Mouse (Mus musculus): Measurements from ENCODE around the gene S100a14. TPM values are rescaled to one million over a fixed set of nuclear protein-coding genes. Genes with fewer than 3 reads are reported as not detected.

Gene S100a14
- polyA plus RNA-seq, 1 experiment from 2014 or later, result 7.3 TPM

- peak overlapping the region; percentile 64 for H3K4me3 ChIP-seq (ENCODE audit: low read length)
- ATAC-seq (replicated peaks; ENCODE audit: extremely low read depth, insufficient read depth, low FRiP score), result peak; percentile 81
- H3K27ac ChIP-seq (ENCODE audit: low read length), result peak overlapping the region; percentile 87
- H3K4me1 ChIP-seq (ENCODE audit: control insufficient read depth, insufficient read depth, low read length), result peaks cover 22% of the 10 kb centered on the region
- H3K9me3 ChIP-seq (replicated peaks; ENCODE audit: control insufficient read depth, low read length), result no peaks in the 10 kb centered on the region
- WGBS, result 0% methylated on average over 10 of the region's 10 CpGs
- H3K27me3 ChIP-seq (ENCODE audit: control insufficient read depth, insufficient read depth, low read length), result no peaks in the 10 kb centered on the region
- H3K9ac ChIP-seq (ENCODE audit: low read length), result peak overlapping the region; percentile 73
- peaks cover 6% of the 10 kb centered on the region for H3K36me3 ChIP-seq (ENCODE audit: control insufficient read depth, insufficient read depth)
- H3K4me2 ChIP-seq (ENCODE audit: low read depth, low read length), result peak overlapping the region; percentile 89
These were observed 12.0 kb upstream of the S100a14 start for GRCm38 (mm10) chr3:90514691-90515090.

- 26% methylated on average over 1 of the region's 1 CpGs for WGBS
- peaks cover 20% of the 10 kb centered on the region for H3K4me1 ChIP-seq (ENCODE audit: control insufficient read depth, insufficient read depth, low read length)
- H3K27ac ChIP-seq (ENCODE audit: low read length), result peak overlapping the region; percentile 87
- H3K4me2 ChIP-seq (ENCODE audit: low read depth, low read length), result peak overlapping the region; percentile 89
- peak overlapping the region; percentile 73 for H3K9ac ChIP-seq (ENCODE audit: low read length)
- H3K36me3 ChIP-seq (ENCODE audit: control insufficient read depth, insufficient read depth), result peaks cover 6% of the 10 kb centered on the region
- no peak for ATAC-seq (replicated peaks; ENCODE audit: extremely low read depth, insufficient read depth, low FRiP score)
- no peaks in the 10 kb centered on the region for H3K9me3 ChIP-seq (replicated peaks; ENCODE audit: control insufficient read depth, low read length)
- H3K27me3 ChIP-seq (ENCODE audit: control insufficient read depth, insufficient read depth, low read length), result no peaks in the 10 kb centered on the region
- H3K4me3 ChIP-seq (ENCODE audit: low read length), result peak overlapping the region; percentile 64
These were observed 11.4 kb upstream of the S100a14 start for GRCm38 (mm10) chr3:90515242-90515641.

GRCm38 (mm10) chr3:90515789-90516188, 10.9 kb upstream of the S100a14 start:
- Histone ChIP-seq H3K36me3 (ENCODE audit: control insufficient read depth, insufficient read depth) (peaks cover 5% of the 10 kb centered on the region), H3K4me1 (ENCODE audit: control insufficient read depth, insufficient read depth, low read length) (peaks cover 20% of the 10 kb centered on the region), H3K4me3 (ENCODE audit: low read length) (peak overlapping the region; percentile 64; the same call in 1 of the 2 replicates), H3K27ac (ENCODE audit: low read length) (no peak overlapping the region), H3K9me3 (replicated peaks; ENCODE audit: control insufficient read depth, low read length) (no peaks in the 10 kb centered on the region), H3K4me2 (ENCODE audit: low read depth, low read length) (peak overlapping the region; percentile 89), H3K9ac (ENCODE audit: low read length) (no peak overlapping the region; the same call in 1 of the 2 replicates), H3K27me3 (ENCODE audit: control insufficient read depth, insufficient read depth, low read length) (no peaks in the 10 kb centered on the region)
- ATAC-seq (replicated peaks; ENCODE audit: extremely low read depth, insufficient read depth, low FRiP score), result no peak
- WGBS, result 87% methylated on average over 4 of the region's 4 CpGs

- Histone ChIP-seq H3K27me3 (ENCODE audit: control insufficient read depth, insufficient read depth, low read length) (no peaks in the 10 kb centered on the region), H3K27ac (ENCODE audit: low read length) (no peak overlapping the region), H3K9ac (ENCODE audit: low read length) (no peak overlapping the region), H3K4me3 (ENCODE audit: low read length) (no peak overlapping the region), H3K4me2 (ENCODE audit: low read depth, low read length) (no peak overlapping the region), H3K36me3 (ENCODE audit: control insufficient read depth, insufficient read depth) (no peaks in the 10 kb centered on the region), H3K4me1 (ENCODE audit: control insufficient read depth, insufficient read depth, low read length) (peaks cover 20% of the 10 kb centered on the region), H3K9me3 (replicated peaks; ENCODE audit: control insufficient read depth, low read length) (no peaks in the 10 kb centered on the region)
- WGBS, result 71% methylated on average over 4 of the region's 4 CpGs
- ATAC-seq (replicated peaks; ENCODE audit: extremely low read depth, insufficient read depth, low FRiP score), result no peak
These were observed 8.9 kb upstream of the S100a14 start for GRCm38 (mm10) chr3:90517711-90518110.

- ATAC-seq (replicated peaks; ENCODE audit: extremely low read depth, insufficient read depth, low FRiP score), result 0 out of 2 replicates have a peak, but pooled peaks have one; percentile 42
- no peaks in the 10 kb centered on the region for H3K27me3 ChIP-seq (ENCODE audit: control insufficient read depth, insufficient read depth, low read length)
These were observed 1.2 kb upstream of the S100a14 start for GRCm38 (mm10) chr3:90525421-90525820.

GRCm38 (mm10) chr3:90526076-90526475, 580 bp upstream of the S100a14 start:
- no peak for ATAC-seq (replicated peaks; ENCODE audit: extremely low read depth, insufficient read depth, low FRiP score)
- 73% methylated on average over 2 of the region's 2 CpGs for WGBS
- H3K36me3 ChIP-seq (ENCODE audit: control insufficient read depth, insufficient read depth), result peaks cover 5% of the 10 kb centered on the region

More at GRCm38 (mm10) chr3:90525421-90525820, 1.2 kb upstream of the S100a14 start:
- WGBS, result 53% methylated on average over 4 of the region's 4 CpGs
- Histone ChIP-seq H3K36me3 (ENCODE audit: control insufficient read depth, insufficient read depth) (peaks cover 5% of the 10 kb centered on the region), H3K9ac (ENCODE audit: low read length) (no peak overlapping the region), H3K4me1 (ENCODE audit: control insufficient read depth, insufficient read depth, low read length) (no peaks in the 10 kb centered on the region; the same call in 1 of the 2 replicates), H3K4me3 (ENCODE audit: low read length) (no peak overlapping the region), H3K4me2 (ENCODE audit: low read depth, low read length) (no peak overlapping the region), H3K27ac (ENCODE audit: low read length) (no peak overlapping the region), H3K9me3 (replicated peaks; ENCODE audit: control insufficient read depth, low read length) (peaks cover 4% of the 10 kb centered on the region; the same call in 1 of the 2 replicates)

GRCm38 (mm10) chr3:90527291-90527873, 726 bp downstream of the S100a14 start:
- no peak overlapping the region for H3K4me3 ChIP-seq (ENCODE audit: low read length)
- H3K4me1 ChIP-seq (ENCODE audit: control insufficient read depth, insufficient read depth, low read length), result no peaks in the 10 kb centered on the region; the same call in 1 of the 2 replicates
- ATAC-seq (replicated peaks; ENCODE audit: extremely low read depth, insufficient read depth, low FRiP score), result no peak
- no peak overlapping the region for H3K27ac ChIP-seq (ENCODE audit: low read length)
- H3K4me2 ChIP-seq (ENCODE audit: low read depth, low read length), result no peak overlapping the region
- no peaks in the 10 kb centered on the region for H3K27me3 ChIP-seq (ENCODE audit: control insufficient read depth, insufficient read depth, low read length)
- WGBS, result 79% methylated on average over 7 of the region's 7 CpGs
- H3K36me3 ChIP-seq (ENCODE audit: control insufficient read depth, insufficient read depth), result peaks cover 5% of the 10 kb centered on the region
- H3K9ac ChIP-seq (ENCODE audit: low read length), result no peak overlapping the region
- H3K9me3 ChIP-seq (replicated peaks; ENCODE audit: control insufficient read depth, low read length), result peaks cover 4% of the 10 kb centered on the region; the same call in 1 of the 2 replicates

More at GRCm38 (mm10) chr3:90526076-90526475, 580 bp upstream of the S100a14 start:
- no peaks in the 10 kb centered on the region for H3K27me3 ChIP-seq (ENCODE audit: control insufficient read depth, insufficient read depth, low read length)
- H3K4me2 ChIP-seq (ENCODE audit: low read depth, low read length), result no peak overlapping the region
- peaks cover 4% of the 10 kb centered on the region; the same call in 1 of the 2 replicates for H3K9me3 ChIP-seq (replicated peaks; ENCODE audit: control insufficient read depth, low read length)
- no peak overlapping the region for H3K4me3 ChIP-seq (ENCODE audit: low read length)
- H3K27ac ChIP-seq (ENCODE audit: low read length), result no peak overlapping the region
- no peaks in the 10 kb centered on the region; the same call in 1 of the 2 replicates for H3K4me1 ChIP-seq (ENCODE audit: control insufficient read depth, insufficient read depth, low read length)
- H3K9ac ChIP-seq (ENCODE audit: low read length), result no peak overlapping the region

GRCm38 (mm10) chr3:90531713-90532112, 5.1 kb downstream of the S100a14 start:
- WGBS, result 68% methylated on average over 5 of the region's 5 CpGs
- no peaks in the 10 kb centered on the region for H3K27me3 ChIP-seq (ENCODE audit: control insufficient read depth, insufficient read depth, low read length)
- no peaks in the 10 kb centered on the region for H3K4me1 ChIP-seq (ENCODE audit: control insufficient read depth, insufficient read depth, low read length)
- H3K9ac ChIP-seq (ENCODE audit: low read length), result no peak overlapping the region
- H3K4me2 ChIP-seq (ENCODE audit: low read depth, low read length), result no peak overlapping the region
- ATAC-seq (replicated peaks; ENCODE audit: extremely low read depth, insufficient read depth, low FRiP score), result no peak
- H3K9me3 ChIP-seq (replicated peaks; ENCODE audit: control insufficient read depth, low read length), result no peaks in the 10 kb centered on the region
- no peak overlapping the region for H3K27ac ChIP-seq (ENCODE audit: low read length)
- H3K4me3 ChIP-seq (ENCODE audit: low read length), result no peak overlapping the region
- no peaks in the 10 kb centered on the region for H3K36me3 ChIP-seq (ENCODE audit: control insufficient read depth, insufficient read depth)

GRCm38 (mm10) chr3:90535446-90535845, 8.8 kb downstream of the S100a14 start:
- ATAC-seq (replicated peaks; ENCODE audit: extremely low read depth, insufficient read depth, low FRiP score), result no peak
- WGBS, result 62% methylated on average over 1 of the region's 1 CpGs
- peaks cover 4% of the 10 kb centered on the region; the same call in 1 of the 2 replicates for H3K4me1 ChIP-seq (ENCODE audit: control insufficient read depth, insufficient read depth, low read length)
- no peak overlapping the region for H3K4me2 ChIP-seq (ENCODE audit: low read depth, low read length)
- no peak overlapping the region for H3K4me3 ChIP-seq (ENCODE audit: low read length)
- no peak overlapping the region for H3K9ac ChIP-seq (ENCODE audit: low read length)
- no peaks in the 10 kb centered on the region for H3K36me3 ChIP-seq (ENCODE audit: control insufficient read depth, insufficient read depth)
- no peaks in the 10 kb centered on the region for H3K27me3 ChIP-seq (ENCODE audit: control insufficient read depth, insufficient read depth, low read length)
- H3K27ac ChIP-seq (ENCODE audit: low read length), result no peak overlapping the region
- no peaks in the 10 kb centered on the region for H3K9me3 ChIP-seq (replicated peaks; ENCODE audit: control insufficient read depth, low read length)
